Mouse (Mus musculus) E14TG2a.4 (cell line): Measurements from ENCODE around the gene Ficd.
A peak's percentile ranks its signal among the peaks of the same experiment; 100 is the strongest.

Experiments used
- CTCF ChIP-seq: conservative IDR thresholded peaks from 2 replicates; pipeline ENCODE4 v1.5.1; 2014; ENCODE audit warnings: low read length
- POU5F1 ChIP-seq: IDR thresholded peaks from 2 replicates; pipeline ENCODE4 v1.6.1; 2014; ENCODE audit warnings: low read length, borderline replicate concordance

DNA sequence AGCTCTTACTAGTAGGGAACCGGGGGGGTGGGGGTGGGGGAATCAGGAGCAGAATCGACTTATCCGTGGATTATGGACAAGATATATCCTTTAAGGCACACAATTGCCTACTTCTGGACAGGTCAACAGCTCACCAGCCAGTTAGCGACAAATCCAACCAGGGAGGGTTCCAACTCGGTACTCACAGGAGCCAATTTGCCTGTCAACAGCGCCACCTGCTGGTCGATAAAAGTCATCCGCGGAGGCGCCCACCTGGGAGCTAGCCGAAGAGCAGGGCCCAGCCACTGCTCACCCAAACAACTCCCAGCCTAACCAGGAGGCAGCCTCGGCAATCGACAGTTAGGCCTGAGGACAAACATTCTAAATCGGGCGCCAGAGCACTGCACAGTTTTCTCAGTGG lies 11.2 kb upstream of the Ficd start, which contains the start of gene 1700069L16Rik:
- peak; percentile 64 for TF ChIP-seq CTCF
- TF ChIP-seq POU5F1, result no peak
